Comparison of ENCODE assay signal across 24 mouse cellular contexts in genomic region chr4:46418851-46419250, GRCm38 (mm10). TPM values are rescaled to one million over a fixed set of nuclear protein-coding genes. Genes with fewer than 3 reads are reported as not detected.
"Had no signal": no experiment of that assay in that cellular context is flagged by ENCODE, and none has a peak within 500 bp of the region (broad histone marks: within the 10 kb centered on the region; RNA-seq: fewer than 3 reads in every experiment).

No protein-coding gene starts in this region.

- H3K4me1 ChIP-seq: limb, embryonic 12.5 days; limb, embryonic 15.5 days; midbrain, embryonic 10.5 days; midbrain, embryonic 13.5 days; neural tube, embryonic 13.5 days; stomach, embryonic 15.5 days had no signal

- DNase-seq: kidney, adult 18-20 months; kidney, adult 9 months; kidney, postnatal 14 days; kidney, postnatal 4 days; left cerebral cortex, postnatal 4 days; lung, embryonic 14.5 days; retina, postnatal 1 day; right cerebral cortex, postnatal 25 days; spleen, adult 18-20 months; thymus, postnatal 25 days had no signal

- H3K36me3 ChIP-seq: limb, embryonic 12.5 days; limb, embryonic 15.5 days; midbrain, embryonic 10.5 days; midbrain, embryonic 13.5 days; neural tube, embryonic 13.5 days; stomach, embryonic 15.5 days had no signal

- H3K27ac ChIP-seq: limb, embryonic 12.5 days; limb, embryonic 15.5 days; macrophage; midbrain, embryonic 10.5 days; midbrain, embryonic 13.5 days; neural tube, embryonic 13.5 days; stomach, embryonic 15.5 days had no signal

- H3K4me2 ChIP-seq: limb, embryonic 12.5 days; limb, embryonic 15.5 days; lung, embryonic 14.5 days; midbrain, embryonic 13.5 days; neural tube, embryonic 13.5 days; stomach, embryonic 15.5 days had no signal

- H3K4me3 ChIP-seq: limb, embryonic 12.5 days; limb, embryonic 15.5 days; midbrain, embryonic 10.5 days; midbrain, embryonic 13.5 days; myocyte; neural tube, embryonic 13.5 days; stomach, embryonic 15.5 days had no signal

- H3K9ac ChIP-seq: limb, embryonic 12.5 days; limb, embryonic 15.5 days; lung, embryonic 14.5 days; midbrain, embryonic 13.5 days; neural tube, embryonic 13.5 days; stomach, embryonic 15.5 days had no signal

- ATAC-seq: lung, postnatal 0 days; midbrain, embryonic 13.5 days; midbrain, embryonic 16.5 days had no signal

- H3K27me3 ChIP-seq: limb, embryonic 12.5 days; limb, embryonic 15.5 days; midbrain, embryonic 13.5 days; neural tube, embryonic 13.5 days; stomach, embryonic 15.5 days had no signal

- H3K9me3 ChIP-seq: limb, embryonic 12.5 days; limb, embryonic 15.5 days; midbrain, embryonic 10.5 days; midbrain, embryonic 13.5 days; neural tube, embryonic 13.5 days; stomach, embryonic 15.5 days had no signal

RNA-seq across cellular contexts. Expression of gene Hemgn, which starts 5.5 kb away (rescaled TPM):
- total RNA-seq: layer of hippocampus, adult 18-20 months; layer of hippocampus, postnatal 14 days; left cerebral cortex, adult 8-10 months; left cerebral cortex, postnatal 14 days; left cerebral cortex, postnatal 4 days had no signal
- polyA plus RNA-seq: macrophage; midbrain, embryonic 16.5 days; myocyte had no signal
